Mouse (Mus musculus): Measurements from ENCODE around the gene Mkln1. TPM values are rescaled to one million over a fixed set of nuclear protein-coding genes. Genes with fewer than 3 reads are reported as not detected.

Gene Mkln1
- total RNA-seq, 2 experiments from 2014 or later: 118 to 152 TPM

GRCm38 (mm10) chr6:31500691-31501090, 102.2 kb downstream of the Mkln1 start:
- ATAC-seq (replicated peaks; ENCODE audit: poor library complexity, severe bottlenecking): no peak

- no peak for ATAC-seq (replicated peaks; ENCODE audit: poor library complexity, severe bottlenecking)
Observed at GRCm38 (mm10) chr6:31502614-31503013, 104.1 kb downstream of the Mkln1 start.

DNA sequence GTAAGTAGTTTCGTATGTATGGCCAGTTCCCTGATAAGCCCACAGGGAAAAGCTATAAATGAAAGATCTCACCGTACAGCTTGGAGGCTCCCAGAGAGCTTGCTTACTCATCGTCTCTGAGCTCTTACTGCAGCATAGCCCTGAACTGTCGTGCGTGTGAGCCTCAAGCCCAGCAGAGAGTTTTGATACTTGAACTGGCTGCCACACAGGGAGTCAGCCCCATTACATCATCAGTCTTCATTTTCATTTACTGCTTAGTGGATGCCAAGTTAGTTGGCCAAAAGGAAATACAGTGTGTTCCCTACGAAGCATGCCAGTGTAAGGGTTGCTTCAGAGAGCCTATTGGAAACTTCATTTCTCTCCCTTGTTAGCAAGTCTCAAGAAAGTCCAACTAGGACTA, 115.2 kb downstream of the Mkln1 start:
- no peak for ATAC-seq (replicated peaks; ENCODE audit: poor library complexity, severe bottlenecking)

GRCm38 (mm10) chr6:31517681-31518337, 119.3 kb downstream of the Mkln1 start:
- ATAC-seq (replicated peaks; ENCODE audit: poor library complexity, severe bottlenecking): no peak

DNA sequence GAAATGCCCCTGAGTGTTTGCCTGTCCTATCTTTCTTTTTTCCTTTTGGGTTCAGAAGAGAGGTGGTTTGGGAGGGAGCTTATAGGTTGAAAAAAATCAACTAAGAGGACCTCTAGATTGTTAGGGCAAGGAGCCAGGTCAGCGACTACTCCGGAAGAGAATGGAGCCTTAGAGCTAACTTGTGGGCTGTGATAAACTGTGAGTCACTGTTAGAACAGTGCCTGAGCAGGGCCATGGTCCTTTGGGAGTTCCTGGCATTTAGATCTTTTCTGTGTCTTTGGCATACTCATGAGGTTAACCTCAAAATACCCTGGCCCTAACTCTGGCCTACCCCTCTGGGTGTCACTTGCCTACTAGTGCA, 119.8 kb downstream of the Mkln1 start:
- ATAC-seq (replicated peaks; ENCODE audit: poor library complexity, severe bottlenecking): no peak

DNA sequence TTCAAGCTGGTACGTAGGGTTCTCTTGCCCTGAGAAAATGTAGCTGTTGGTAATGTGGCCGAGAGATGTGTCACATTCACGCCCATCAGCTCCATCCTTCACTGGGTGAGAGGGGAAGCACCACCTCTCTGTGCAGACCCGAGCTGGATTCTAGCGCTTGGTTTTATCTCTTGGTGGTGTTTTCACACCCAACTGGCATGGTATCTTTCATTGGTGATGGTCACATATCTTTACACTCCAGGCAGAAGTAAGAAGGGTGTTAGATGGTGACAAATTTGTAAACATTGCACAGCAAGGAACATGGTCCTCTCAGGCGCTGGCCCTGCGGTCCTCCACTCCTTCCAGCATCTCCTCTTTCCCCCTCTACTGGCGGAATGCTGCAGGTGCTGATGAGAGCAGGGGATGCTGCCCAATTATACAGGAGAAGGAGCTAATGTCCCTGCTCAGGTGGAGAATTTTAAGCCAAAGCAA, 120.5 kb downstream of the Mkln1 start:
- 0 out of 2 replicates have a peak, but pooled peaks have one; percentile 32 for ATAC-seq (replicated peaks; ENCODE audit: poor library complexity, severe bottlenecking)

DNA sequence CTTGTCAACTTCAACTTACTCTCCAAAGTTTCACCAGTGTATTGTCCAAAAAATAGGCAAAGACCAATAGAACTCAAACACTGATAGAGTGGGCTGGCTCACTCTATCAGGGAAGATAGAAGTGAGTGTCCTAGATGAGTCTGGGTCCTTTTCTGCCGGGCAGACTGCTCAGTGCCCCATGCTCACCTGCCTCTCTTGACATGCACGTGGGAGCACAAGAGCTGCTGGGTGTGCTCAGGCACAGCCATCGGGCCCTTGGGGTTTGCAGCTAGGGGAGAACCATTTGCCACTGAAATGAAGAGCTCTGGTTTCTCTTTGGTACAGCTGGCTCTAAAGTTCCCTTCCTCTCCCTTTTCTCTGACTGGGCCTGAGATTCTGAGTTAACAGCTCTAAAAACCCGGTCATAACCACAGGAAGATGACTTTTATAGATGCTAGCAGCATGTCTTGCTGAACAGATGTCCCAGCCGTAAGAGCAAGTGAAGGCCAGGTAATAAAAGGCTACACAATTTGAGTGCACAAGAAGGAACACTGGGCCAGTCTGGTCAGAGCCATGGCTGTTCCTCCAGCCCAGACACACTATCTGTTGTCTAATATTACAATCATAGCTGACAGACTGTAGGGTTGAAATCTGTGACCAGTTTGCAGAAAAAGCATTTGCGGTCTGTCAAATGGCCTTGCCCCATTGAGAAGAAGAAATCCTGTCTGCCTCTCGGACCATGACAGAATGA, 122.1 kb downstream of the Mkln1 start:
- ATAC-seq (replicated peaks; ENCODE audit: poor library complexity, severe bottlenecking): no peak

GRCm38 (mm10) chr6:31521491-31522355, 123.2 kb downstream of the Mkln1 start:
- no peak for ATAC-seq (replicated peaks; ENCODE audit: poor library complexity, severe bottlenecking)

GRCm38 (mm10) chr6:31522478-31522877, 123.9 kb downstream of the Mkln1 start:
- ATAC-seq (replicated peaks; ENCODE audit: poor library complexity, severe bottlenecking): no peak

DNA sequence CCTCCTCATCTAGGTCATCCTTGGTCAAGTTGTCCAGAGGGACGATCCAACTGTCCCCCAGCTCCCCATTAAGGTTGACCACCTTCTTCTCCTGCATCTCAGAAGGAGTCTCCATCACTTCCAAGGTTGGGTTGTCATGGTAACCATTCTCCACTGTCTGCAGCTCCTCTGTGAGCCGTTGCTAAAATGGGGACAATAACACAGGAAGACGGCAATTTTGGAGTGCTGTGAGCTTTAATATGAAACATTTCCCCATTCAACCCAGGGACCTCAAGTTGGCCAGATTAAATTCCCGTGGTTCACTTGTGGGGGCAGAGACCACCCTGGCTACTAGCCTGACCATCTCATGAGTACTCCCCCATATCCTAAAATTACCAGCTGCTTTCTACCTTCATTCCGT, 124.5 kb downstream of the Mkln1 start:
- no peak for ATAC-seq (replicated peaks; ENCODE audit: poor library complexity, severe bottlenecking)

DNA sequence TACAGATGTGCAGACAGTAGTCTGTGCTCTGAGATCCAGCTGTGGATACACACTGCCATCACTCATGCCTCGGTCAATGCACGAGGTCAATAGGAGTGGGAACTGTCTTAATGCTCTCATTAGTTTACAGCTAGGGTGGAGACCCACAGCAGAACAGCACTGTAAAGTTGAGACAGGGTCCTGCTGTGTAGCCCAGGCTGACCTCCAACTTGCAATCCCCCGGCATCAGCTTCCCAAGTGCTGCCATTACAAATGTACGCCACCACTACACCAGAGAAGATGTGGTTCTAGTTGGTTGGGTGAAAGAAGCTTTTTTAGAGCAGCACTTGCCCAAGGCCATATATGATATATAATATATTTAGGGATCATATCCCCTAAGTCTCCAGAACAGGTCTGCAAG, 125.1 kb downstream of the Mkln1 start:
- ATAC-seq (replicated peaks; ENCODE audit: poor library complexity, severe bottlenecking): no peak

- no peak for ATAC-seq (replicated peaks; ENCODE audit: poor library complexity, severe bottlenecking)
Observed at GRCm38 (mm10) chr6:31524121-31524520, 125.6 kb downstream of the Mkln1 start.

DNA sequence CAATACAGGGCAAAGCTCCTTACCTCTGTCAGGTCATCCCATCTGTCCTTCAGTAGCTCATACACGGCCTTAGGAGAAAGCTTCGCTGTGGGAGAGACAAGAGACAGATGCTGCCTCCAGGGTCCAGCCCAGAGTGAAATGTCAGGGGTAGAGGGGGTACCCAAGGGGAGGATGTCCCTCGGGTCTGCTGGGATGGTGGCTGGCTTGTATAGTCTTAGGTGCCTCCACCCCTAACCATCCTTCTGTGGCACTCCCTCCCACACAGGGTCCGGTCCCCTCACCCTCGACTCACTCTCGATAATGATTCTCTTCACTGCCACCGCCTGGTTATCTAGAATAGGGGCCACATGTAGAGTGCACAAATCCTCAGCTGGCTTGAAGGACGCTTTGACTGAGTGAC, 126.1 kb downstream of the Mkln1 start:
- no peak for ATAC-seq (replicated peaks; ENCODE audit: poor library complexity, severe bottlenecking)

- peak; percentile 77 for ATAC-seq (replicated peaks; ENCODE audit: poor library complexity, severe bottlenecking)
Observed at GRCm38 (mm10) chr6:31525231-31525900, 126.8 kb downstream of the Mkln1 start.

DNA sequence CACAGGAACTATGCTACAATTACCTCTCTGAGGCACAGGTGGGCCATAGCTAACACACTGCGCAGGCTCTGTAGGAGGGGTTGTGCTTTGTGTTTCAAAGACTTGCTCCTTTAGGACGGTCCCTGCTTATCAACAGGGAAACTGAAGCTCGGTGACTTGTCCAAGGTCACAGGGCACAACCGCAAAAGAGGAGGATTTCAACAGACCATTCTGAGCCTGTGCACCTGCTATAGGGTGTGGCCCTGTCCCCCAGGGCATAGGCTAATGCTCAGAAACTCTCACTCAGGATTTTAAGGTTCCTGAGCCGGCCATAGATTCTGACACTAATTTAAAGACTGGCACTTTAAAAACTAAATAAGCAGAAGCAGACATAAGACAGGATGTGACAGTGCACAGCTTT, 128.4 kb downstream of the Mkln1 start:
- ATAC-seq (replicated peaks; ENCODE audit: poor library complexity, severe bottlenecking): no peak

GRCm38 (mm10) chr6:31527897-31528296, 129.4 kb downstream of the Mkln1 start:
- ATAC-seq (replicated peaks; ENCODE audit: poor library complexity, severe bottlenecking): 0 out of 2 replicates have a peak, but pooled peaks have one; percentile 33

- ATAC-seq (replicated peaks; ENCODE audit: poor library complexity, severe bottlenecking): no peak
Observed at GRCm38 (mm10) chr6:31528339-31528738, 129.8 kb downstream of the Mkln1 start.

DNA sequence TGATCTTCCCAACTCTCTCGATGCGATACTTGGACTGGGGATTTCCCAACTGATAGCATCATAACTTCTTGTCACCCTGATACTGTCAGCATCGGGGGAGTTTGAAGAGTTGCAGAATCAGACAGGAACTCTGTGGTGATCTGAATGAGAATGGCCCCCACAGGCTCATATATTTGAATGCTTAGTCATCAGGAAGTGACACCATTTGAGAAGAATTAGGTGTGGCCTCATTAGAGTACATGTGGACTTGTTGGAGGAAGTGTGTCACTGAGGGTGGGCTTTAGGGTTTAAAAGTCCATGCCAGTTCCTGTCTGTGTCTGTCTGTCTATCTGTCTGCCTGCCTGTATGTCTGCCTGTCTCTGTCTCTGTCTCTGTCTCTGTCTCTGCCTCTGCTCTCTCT, 133.3 kb downstream of the Mkln1 start:
- ATAC-seq (replicated peaks; ENCODE audit: poor library complexity, severe bottlenecking): no peak

DNA sequence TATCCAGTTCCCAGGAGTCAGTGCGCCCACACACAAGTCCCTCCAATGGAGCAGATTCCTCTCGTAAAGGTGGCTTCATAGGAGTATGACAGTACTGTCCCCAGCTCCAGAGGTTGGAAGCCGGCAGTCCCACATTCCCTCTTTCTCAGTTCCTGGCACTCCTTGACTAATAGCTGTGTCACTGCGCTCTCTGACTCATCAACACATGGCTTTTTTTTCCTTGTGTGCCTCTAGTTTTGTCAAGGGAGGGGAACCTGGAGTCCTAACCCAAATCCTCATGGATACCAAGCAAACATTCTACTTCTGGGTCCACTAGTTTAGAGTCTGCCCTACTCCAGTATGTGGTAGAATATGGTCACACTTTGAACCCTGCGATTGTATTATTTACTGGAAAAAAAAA, 136.2 kb downstream of the Mkln1 start:
- ATAC-seq (replicated peaks; ENCODE audit: poor library complexity, severe bottlenecking): no peak

- ATAC-seq (replicated peaks; ENCODE audit: poor library complexity, severe bottlenecking): no peak
Observed at GRCm38 (mm10) chr6:31537193-31537592, 138.7 kb downstream of the Mkln1 start.
